Mouse (Mus musculus) large intestine, adult 2 months (tissue): ENCODE results near the gene Klrg1. TPM values are rescaled to one million over a fixed set of nuclear protein-coding genes. Genes with fewer than 3 reads are reported as not detected.

Experiments used
- DNase-seq: peaks from one replicate; pipeline ENCODE4 v3.0.0-alpha.2; 2012; ENCODE audit warnings: low read depth, low spot score
- WGBS: fragments of 180-500 bp; shearing (Covaris S2); methylation state at CpG from one replicate; pipeline ENCODE4 v1.1.7; 2018; 5-methylcytosine and 5-hydroxymethylcytosine counted together
- polyA plus RNA-seq: library from polyadenylated mRNA; depleted of rRNA; stranded (reverse); fragments of >200 nt; gene quantifications from 2 replicates; pipeline ENCODE4 v1.2.3, GENCODE M21; 2012

Klrg1 gene
- polyA plus RNA-seq, 1 experiment = 0.97 TPM

- WGBS = 69% methylated on average over 3 of the region's 3 CpGs
- DNase-seq = no peak
Measured at GRCm38 (mm10) chr6:122294290-122294689, 11.6 kb upstream of the Klrg1 start.

DNA sequence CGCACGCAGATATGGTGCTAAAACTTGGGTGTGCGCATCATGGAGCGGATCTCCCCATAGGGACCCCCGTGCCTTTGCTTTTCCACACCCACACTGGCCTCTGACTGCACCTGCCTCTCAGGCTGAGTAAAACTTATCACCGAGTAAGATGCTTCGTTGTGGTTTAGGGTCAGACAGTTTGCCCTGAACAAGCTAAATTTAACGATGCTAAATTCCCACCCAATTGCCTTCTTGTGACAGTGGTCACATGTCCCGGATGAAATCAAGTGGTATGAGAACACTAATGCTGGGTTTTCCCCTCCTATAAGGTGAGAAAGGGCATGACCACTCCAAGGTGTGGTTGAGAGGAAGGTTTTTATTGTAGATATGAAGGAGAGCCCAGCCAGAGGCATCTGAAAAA, 11.1 kb upstream of the Klrg1 start:
- DNase-seq = no peak
- 73% methylated on average over 9 of the region's 9 CpGs for WGBS

DNA sequence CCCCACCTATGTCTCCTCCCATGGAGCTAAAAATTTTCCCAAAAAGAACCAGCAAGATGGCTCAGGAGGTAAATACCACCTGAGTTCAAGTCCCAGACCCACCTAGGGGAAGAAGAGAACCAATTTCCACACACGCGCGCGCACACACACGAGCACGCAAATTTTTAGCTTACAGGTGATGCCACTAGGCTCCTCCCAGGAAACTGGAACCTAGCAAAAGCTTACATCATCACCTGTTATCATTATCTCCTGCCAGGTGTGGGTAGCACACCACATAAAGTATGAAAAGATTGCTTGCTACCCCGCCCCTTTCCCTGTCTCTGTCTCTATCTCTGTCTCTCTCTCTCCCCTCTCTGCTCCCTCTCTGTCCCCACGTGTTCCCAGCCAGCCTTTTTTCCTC, 10.4 kb upstream of the Klrg1 start:
- 90% methylated on average over 8 of the region's 8 CpGs for WGBS
- DNase-seq = no peak

GRCm38 (mm10) chr6:122292184-122292583, 9.5 kb upstream of the Klrg1 start:
- WGBS = 19% methylated on average over 2 of the region's 2 CpGs
- DNase-seq = no peak

GRCm38 (mm10) chr6:122291735-122292134, 9.1 kb upstream of the Klrg1 start:
- WGBS = 16% methylated on average over 3 of the region's 3 CpGs
- DNase-seq = no peak

DNA sequence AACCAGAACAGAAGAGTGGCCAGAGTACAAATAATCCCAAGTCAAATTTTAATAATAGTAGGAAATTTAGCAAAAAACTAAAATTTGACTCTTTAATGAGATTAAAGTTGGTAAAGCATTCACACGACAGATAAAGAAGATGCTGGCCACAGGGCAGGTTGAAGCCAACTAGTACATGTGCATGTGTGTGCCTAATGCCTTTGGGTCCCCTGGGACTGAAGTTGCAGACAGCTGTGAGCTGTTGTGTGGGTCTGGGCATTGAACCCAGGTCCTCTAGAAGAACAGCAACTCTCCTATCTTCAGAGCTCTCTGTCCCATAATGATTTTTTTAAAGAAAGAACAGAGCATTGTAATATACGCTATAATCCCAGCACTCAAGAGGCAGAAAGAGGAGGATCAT, 8.6 kb upstream of the Klrg1 start:
- DNase-seq = no peak
- 86% methylated on average over 2 of the region's 2 CpGs for WGBS

DNA sequence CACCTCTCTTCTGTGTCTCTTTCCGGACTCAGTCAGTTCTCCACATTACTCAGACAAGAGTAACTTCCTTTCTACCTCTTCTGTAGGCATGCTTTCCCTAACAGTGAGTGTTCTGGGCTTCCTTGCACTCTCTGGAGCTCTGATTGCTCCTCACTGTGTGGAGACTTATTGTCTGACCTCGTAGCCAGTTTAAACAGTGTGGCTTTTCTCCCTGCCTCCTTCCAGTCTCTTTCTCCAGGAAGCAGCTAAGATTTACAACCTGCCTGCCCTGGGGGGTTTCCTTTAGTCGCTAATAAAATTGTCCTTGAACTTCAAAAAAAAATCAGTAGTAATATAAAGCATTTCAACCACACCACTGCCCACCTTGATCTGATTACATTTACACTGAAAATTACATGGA, 7.6 kb upstream of the Klrg1 start:
- 21% methylated on average over 3 of the region's 3 CpGs for WGBS
- DNase-seq = no peak

DNA sequence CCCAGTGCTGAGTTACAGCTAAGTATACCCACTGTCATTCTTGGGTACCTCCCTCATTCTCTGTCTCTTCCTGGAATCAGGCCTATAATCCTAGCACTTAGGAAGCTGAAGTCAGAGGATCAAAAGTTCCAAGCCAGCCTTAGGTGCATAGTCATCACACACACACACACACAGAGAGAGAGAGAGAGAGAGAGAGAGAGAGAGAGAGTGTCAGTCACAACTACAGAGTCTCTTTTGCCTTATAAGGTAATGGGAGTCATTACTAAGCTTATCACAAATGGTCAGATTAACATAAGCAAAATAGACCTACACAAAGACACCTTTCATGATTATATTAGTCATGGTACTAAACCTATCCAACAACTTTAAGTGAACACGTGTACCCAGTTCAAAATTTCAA, 6.6 kb upstream of the Klrg1 start:
- no peak for DNase-seq
- 70% methylated on average over 1 of the region's 1 CpGs for WGBS

DNA sequence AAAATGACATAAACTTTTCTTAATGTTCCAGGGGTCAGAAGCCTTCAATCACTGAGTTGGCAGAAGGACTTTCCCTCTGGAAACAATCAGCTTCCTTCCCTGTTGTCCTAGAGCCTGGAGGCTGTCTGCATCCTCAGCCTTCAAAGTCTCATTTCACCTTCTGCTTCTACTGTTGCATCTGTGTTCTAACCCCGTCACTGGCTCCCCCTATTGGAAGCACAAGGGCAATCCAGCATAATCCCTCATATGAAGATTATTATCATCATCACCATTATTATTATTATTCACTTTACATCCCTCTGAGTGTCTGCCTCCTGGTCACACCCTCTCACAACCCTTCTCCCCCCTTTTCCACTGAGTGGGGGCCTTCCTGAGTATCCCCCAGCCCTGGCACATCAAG, 5.6 kb upstream of the Klrg1 start:
- WGBS = 39% methylated on average over 1 of the region's 1 CpGs
- DNase-seq = no peak

DNA sequence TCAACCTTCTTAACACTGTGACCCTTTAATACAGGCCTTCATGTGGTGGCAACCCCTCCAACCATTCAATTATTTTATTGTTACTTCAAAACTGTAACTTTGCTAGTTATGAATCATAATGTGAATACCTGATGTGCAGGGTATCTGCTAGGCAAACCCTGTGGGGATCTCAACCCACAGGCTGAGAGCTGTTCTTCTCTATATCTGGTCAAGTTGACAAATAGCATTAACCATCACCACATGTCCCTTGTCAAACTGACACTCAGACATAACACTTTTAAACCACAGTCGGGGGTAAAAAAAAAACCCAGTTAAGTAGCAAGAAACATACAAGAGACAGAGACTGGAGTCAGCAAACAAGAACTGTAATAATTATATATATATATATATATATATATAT, 2.1 kb upstream of the Klrg1 start:
- DNase-seq = no peak
- 73% methylated on average over 1 of the region's 1 CpGs for WGBS

DNA sequence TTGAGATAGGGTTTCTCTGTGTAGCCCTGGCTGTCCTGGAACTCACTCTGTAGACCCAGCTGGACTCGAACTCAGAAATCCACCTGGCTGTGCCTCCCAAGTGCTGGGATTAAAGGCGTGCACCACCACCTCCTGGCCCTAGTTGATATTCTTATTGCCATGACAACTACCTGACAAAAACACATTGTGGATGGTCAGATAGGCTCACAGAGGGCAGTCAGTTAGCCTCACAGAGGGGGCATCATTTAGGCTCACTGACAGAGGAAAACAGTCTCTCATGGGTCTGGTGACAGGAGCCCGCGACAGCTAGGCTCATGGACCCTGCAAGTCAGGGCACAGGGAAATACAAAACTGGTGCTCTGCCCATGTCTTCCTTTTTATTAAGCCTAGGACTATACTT, 1.6 kb upstream of the Klrg1 start:
- 86% methylated on average over 4 of the region's 4 CpGs for WGBS
- DNase-seq = no peak

DNA sequence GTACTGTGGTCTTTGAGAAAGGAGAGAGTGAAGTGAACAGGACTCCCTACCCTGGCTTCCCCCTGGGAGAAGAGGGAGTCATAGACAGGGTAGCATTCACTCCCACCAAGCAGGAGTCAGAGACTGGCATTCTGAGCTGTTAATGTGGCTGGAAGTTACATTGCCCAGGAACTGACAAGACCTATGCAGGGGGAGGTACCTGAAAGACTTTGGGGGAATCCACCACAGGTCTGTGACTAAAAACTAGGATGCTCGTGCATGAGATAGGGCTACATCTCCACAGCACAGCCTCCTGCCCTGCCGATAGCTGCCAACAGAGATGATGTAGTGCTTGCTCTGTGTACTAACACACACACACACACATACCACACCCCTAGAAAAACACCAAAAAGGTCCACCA, 747 bp upstream of the Klrg1 start:
- WGBS = 77% methylated on average over 2 of the region's 2 CpGs
- DNase-seq = no peak

- 82% methylated on average over 7 of the region's 7 CpGs for WGBS
- DNase-seq = no peak
Measured at GRCm38 (mm10) chr6:122276565-122276964, 6.1 kb downstream of the Klrg1 start.

DNA sequence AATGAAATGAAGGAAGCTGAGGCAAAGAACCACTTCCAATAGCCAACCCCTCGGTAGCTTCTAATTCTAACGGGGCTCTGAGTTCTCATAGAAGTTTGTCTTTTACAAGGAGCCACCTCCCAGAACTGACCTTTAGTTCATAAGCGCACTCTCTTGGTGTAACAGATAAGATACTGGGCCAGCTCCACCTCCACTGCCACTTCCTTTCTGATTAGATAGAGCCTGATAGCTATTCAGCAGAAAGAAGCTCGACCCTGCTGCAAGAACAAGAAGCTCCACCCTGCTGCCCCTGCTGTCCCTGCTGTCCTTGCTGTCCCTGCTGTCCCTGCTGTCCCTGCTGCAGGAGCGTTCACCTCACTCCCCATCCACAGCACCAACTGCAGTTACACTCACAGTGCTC, 8.1 kb downstream of the Klrg1 start:
- DNase-seq = no peak
- 42% methylated on average over 5 of the region's 5 CpGs for WGBS

DNA sequence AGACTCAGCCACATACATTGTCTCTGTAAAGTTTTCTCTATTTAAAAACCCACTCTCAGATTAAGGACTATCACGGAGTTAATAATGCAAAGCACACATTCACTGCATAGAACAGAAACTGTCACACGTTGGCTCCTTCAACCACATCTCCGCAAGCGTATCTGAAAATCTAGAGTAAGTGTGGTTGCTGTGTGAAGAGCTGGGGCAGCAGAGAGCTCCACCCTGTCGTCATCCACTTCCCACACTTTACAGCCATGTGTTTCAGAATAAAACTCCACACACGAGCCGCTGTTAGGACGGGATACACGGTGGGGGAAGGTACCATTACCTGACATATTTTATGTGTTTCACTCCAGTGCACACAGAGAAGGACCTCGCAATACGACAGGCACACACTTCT, 12.5 kb downstream of the Klrg1 start:
- 70% methylated on average over 11 of the region's 11 CpGs for WGBS
- no peak for DNase-seq

- no peak for DNase-seq
- 82% methylated on average over 4 of the region's 4 CpGs for WGBS
Measured at GRCm38 (mm10) chr6:122269170-122269569, 13.5 kb downstream of the Klrg1 start.

- DNase-seq = no peak
Measured at GRCm38 (mm10) chr6:122268561-122268960, 14.1 kb downstream of the Klrg1 start.

GRCm38 (mm10) chr6:122262543-122262942, 20.1 kb downstream of the Klrg1 start:
- no peak for DNase-seq
- WGBS = 92% methylated on average over 8 of the region's 8 CpGs

More at GRCm38 (mm10) chr6:122268561-122268960, 14.1 kb downstream of the Klrg1 start:
- WGBS = 16% methylated on average over 3 of the region's 3 CpGs

DNA sequence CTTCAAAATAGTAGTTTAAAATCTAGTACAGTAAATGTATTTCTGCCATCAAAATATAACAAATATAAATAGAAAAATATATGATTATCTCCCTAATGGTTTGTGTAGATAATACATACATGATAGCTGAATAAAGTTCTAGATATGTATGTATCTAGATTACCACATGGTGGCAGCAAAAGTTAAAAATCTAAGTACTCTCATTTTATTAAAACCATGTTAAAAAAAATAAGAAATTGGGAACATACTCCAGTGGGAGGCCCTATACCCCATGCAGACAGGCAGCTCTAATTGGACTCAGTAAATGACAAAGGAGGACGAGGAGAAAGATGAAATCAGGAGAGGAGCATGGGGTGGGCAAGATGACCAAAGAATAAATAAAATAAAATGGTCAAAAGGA, 30.5 kb downstream of the Klrg1 start:
- 37% methylated on average over 1 of the region's 1 CpGs for WGBS
- no peak for DNase-seq

GRCm38 (mm10) chr6:122250033-122250432, 32.6 kb downstream of the Klrg1 start:
- 61% methylated on average over 4 of the region's 4 CpGs for WGBS
- DNase-seq = no peak
